Mouse (Mus musculus): ENCODE results near the gene Gm28048.

DNA sequence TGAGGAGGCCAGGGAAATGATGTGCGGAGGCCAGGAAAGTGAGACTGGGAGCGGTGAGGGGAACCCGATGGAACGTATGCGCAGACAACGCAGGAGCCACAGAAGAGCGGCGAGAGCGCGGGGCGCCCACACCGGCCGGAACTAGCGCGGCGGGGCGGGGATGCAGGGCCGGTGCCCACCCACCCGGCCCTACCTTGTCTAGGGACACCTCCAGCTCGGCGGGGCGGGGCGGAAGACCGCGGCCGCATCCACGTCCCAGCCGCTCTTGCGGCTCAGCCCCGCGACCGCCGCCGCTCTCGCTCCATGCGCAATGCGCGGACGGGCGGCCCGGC lies 122.6 kb downstream of the Gm28048 start:
- TF ChIP-seq CTCF (IDR thresholded peaks at IDR 0.05; ENCODE audit: low read depth, low read length) (no peak), POLR2A (IDR thresholded peaks at IDR 0.05; ENCODE audit: borderline replicate concordance, low read depth, low read length) (no peak)
